Mouse (Mus musculus) adrenal gland, postnatal 4 days (tissue): ENCODE data around the gene Gucy2e. TPM values are rescaled to one million over a fixed set of nuclear protein-coding genes. Genes with fewer than 3 reads are reported as not detected.

ENCODE experiments used
- DNase-seq, 2 experiments: peaks; one replicate each; pipeline ENCODE4 v3.0.0; 2021 to 2022; ENCODE audit warnings: low spot score in 2 of 2, mixed read lengths in 2 of 2
- total RNA-seq, 2 experiments: library from RNA; stranded (reverse); gene quantifications; 2 replicates each; pipeline ENCODE4 v1.2.3; 2021

Gucy2e gene
- total RNA-seq, 2 experiments from 2014 or later: not detected

- no peak for DNase-seq
Measured at GRCm38 (mm10) chr11:69236061-69236925, 543 bp downstream of the Gucy2e start.

GRCm38 (mm10) chr11:69235285-69236060 lies 1.4 kb downstream of the Gucy2e start:
- DNase-seq: no peak

- no peak for DNase-seq
Measured at GRCm38 (mm10) chr11:69233141-69233540, 3.7 kb downstream of the Gucy2e start.

- no peak for DNase-seq
Measured at GRCm38 (mm10) chr11:69230420-69230819, 6.4 kb downstream of the Gucy2e start.

- DNase-seq: no peak
Measured at GRCm38 (mm10) chr11:69225715-69226114, 11.1 kb downstream of the Gucy2e start.

GRCm38 (mm10) chr11:69223101-69223500 lies 13.7 kb downstream of the Gucy2e start:
- DNase-seq: no peak

GRCm38 (mm10) chr11:69221070-69221469 lies 15.8 kb downstream of the Gucy2e start:
- DNase-seq: no peak

GRCm38 (mm10) chr11:69218661-69219060 lies 18.2 kb downstream of the Gucy2e start:
- DNase-seq: no peak

GRCm38 (mm10) chr11:69217411-69217810 lies 19.4 kb downstream of the Gucy2e start:
- DNase-seq: no peak

GRCm38 (mm10) chr11:69211431-69211830 lies 25.4 kb downstream of the Gucy2e start:
- DNase-seq: no peak

- no peak for DNase-seq
Measured at GRCm38 (mm10) chr11:69202469-69203230, 34.2 kb downstream of the Gucy2e start.

GRCm38 (mm10) chr11:69200231-69200630 lies 36.6 kb downstream of the Gucy2e start:
- DNase-seq: no peak

- no peak for DNase-seq
Measured at GRCm38 (mm10) chr11:69199251-69199650, 37.6 kb downstream of the Gucy2e start.

- DNase-seq: no peak
Measured at GRCm38 (mm10) chr11:69197743-69198142, 39.1 kb downstream of the Gucy2e start, which contains the start of gene Alox8. Gene Alox8, minus strand, starts transcription at chr11:69197843.

- DNase-seq: no peak
Measured at GRCm38 (mm10) chr11:69197194-69197593, 39.6 kb downstream of the Gucy2e start.

- DNase-seq: no peak
Measured at GRCm38 (mm10) chr11:69196766-69197165, 40.1 kb downstream of the Gucy2e start.

GRCm38 (mm10) chr11:69192840-69193239 lies 44.0 kb downstream of the Gucy2e start:
- DNase-seq: no peak

- no peak for DNase-seq
Measured at GRCm38 (mm10) chr11:69185936-69186335, 50.9 kb downstream of the Gucy2e start.

- DNase-seq: no peak
Measured at GRCm38 (mm10) chr11:69185031-69185430, 51.8 kb downstream of the Gucy2e start.

- DNase-seq: no peak
Measured at GRCm38 (mm10) chr11:69180120-69180519, 56.7 kb downstream of the Gucy2e start.

- DNase-seq: no peak
Measured at GRCm38 (mm10) chr11:69179512-69179911, 57.3 kb downstream of the Gucy2e start.
